Mouse (Mus musculus) layer of hippocampus, adult 11-12 months (tissue): ENCODE data around the gene Rin3.

Source experiments
- DNase-seq: peaks from one replicate; pipeline ENCODE4 v3.0.0; 2022; ENCODE audit warnings: low spot score

Gene Rin3

DNA sequence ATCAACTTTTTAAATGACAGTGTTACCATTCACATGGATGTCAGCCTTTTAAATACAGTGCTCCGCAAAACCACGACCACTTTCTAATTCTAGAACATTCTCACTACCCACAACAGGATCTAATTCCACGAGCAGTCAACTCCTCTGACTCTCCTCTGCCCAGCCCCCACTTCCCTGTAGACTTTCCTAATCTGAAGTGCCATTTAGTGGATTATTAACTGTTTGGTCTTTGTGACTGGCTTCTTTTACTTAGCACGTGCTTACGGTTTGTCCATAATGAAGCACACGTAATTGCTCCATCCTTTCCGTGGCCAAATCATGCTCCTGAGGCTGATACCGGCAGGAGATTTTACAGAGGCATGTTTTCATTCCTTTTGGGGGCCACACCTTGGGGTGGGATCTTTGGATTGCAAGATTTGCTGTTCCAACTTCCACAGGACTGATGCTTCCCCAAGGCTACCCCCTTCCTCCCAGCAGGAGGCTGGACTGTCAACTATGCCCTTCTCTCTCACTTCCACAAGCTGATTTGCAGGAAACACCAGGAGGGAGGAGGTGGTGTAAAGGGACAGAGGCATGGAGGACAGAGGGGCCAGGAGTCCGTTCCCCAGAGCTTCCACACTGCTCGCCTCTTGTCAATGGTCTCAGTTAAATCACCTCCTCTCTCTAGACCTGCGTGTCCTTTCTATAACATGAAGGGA is 139.9 kb downstream of the Rin3 start:
- no peak for DNase-seq

DNA sequence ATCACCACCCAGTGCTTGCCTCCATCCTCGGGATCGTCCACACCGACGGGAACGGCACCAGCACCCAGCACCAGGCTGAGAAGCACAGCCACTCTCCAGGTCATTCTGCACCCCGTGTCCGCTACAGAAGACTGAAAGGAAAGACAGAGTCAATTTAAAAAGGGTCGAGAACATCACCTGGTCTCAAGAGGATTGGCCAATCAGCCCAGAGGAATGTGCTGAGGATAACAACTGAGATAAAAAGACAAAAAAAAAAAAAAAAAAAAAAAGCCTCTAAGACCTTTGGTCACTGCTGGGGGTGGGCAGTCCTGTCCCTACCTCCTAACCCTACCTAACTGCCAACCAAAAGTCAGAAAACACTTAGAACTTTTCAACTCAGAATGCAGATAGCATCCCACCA is 140.8 kb downstream of the Rin3 start:
- no peak for DNase-seq

DNA sequence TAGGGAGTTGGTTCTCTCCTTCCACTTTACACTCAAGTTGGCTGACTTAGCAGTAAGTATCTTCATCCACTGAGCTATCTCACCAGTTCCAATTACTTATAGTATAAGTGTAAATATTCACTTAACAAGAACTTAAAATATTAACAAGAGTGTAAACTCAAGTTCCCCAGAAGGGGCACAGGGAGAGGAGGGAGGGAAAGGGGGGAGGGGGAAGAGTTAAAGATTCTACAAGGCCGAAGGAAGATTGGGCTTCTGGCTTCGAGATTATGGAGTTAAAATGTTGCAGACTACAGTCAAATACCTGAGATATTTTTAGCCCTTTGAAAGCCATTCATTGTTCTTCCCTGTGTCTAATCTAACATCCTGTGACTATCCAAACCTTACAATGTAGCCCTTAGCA is 141.6 kb downstream of the Rin3 start:
- no peak for DNase-seq

DNA sequence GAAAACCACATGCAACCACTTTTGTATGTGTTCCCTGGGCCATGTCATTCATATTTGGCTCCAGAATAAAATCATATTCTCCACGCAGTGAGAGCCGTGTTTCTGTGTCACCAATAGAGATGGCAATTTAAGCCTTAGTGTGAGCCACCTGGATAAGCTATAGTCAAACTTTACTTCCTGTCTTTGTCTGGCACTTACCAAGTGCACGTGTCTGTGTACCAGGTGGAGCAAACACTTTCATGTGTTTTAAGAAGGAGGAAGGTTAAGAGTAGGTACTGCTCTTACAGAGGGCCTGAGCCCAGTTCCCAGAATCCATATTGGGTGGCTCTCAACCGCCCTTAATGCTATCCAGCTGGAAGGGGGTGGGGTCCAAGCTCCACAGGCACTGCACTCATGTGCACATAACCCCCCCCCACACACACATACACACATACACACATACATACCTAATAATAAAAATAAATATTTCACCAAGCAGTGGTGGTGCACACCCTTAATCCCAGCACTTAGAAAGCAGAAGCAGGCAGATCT is 142.3 kb downstream of the Rin3 start:
- DNase-seq, result no peak

DNA sequence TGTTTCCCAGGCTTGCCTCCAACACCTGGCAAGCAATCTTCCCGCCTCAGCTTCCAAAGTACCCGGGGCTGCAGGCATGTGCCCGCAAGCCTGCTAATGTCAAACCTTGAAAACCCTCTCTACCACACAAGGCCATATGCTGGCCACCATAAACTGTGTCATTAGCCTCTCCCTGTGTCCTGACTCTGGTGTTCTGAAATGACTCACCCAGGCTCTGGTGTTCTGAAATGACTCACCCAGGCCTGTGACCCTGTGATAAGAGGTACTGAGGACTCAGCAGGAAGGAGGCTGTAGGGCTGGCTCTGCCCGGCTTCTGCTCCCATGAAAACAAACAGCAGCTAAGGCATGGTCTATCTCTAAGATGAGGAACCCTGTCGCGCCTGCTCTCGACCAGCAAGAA is 143.4 kb downstream of the Rin3 start:
- DNase-seq, result no peak

DNA sequence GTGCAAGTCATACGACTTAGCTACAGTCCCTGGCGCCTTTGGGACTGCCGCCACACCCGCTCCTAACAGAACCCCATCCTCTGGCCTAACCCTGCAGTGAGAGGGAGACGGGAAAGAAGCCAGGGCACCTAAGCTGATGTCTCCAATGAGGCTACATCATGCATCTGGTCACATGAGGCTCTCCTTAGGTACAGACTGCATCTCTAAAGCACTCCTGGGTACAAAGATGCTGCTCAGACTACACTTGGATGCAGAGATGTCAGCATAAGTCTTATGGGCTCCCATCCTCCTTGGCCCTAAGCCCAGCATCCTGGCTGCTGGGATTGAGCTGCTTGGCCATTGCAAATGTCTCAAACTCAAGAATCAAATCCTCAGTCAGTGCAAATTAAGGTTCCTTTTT is 146.8 kb downstream of the Rin3 start:
- DNase-seq, result no peak

DNA sequence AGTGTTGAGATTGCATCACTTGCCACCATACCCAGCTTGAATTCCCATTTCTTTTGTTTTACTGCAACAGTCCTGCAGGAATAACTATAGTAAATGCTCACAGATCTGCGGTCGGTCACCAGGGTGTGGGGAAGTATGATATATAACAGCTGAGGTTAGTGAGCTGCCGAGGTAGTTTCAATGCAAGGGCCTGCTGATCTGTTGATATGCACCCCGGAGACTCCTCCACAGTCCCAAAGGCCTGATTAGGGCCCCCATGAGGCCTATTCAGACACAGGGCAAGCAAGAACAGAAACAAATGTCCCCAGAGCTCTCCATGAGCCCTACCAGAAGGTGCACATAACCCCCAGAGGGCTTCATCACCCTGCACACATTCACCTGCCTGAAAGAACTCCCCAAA is 147.4 kb downstream of the Rin3 start:
- no peak for DNase-seq

DNA sequence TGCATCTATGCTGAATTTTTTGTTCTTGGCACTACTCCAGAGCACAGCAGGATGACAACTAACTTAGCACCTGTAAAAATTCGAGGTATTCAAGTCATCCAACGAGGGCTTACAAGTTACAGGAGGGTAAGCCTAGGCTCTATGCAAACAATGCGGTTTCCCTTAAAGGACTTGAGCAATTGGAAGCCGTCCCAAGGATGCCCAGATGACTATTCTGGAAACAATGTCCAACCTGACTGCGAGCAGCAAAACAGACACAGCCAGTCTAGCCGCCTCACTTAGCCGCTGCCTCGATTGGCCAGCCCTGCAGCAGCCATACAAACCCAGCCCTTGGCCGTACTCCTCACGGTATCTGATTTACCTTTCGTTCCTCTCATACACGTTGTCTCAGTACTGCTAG is 149.4 kb downstream of the Rin3 start:
- no peak for DNase-seq

DNA sequence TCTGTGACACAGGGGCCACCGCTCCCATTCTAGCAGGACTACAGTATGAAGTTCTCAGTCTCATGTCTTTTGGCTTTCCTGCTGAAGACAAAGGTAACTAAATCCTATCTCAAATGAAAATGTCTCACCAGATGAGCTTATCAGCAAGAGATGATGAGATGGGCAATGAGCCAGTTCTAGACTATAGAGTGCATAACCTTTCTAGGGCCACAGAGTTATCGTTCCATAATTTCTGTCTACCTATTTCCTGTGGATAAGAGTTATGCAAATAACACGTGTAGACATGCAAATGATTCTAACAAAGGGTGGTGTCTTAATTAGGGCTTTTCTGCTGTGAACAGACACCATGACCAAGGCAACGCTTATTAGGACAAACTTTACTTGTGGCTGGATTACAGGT is 151.3 kb downstream of the Rin3 start:
- DNase-seq, result no peak

DNA sequence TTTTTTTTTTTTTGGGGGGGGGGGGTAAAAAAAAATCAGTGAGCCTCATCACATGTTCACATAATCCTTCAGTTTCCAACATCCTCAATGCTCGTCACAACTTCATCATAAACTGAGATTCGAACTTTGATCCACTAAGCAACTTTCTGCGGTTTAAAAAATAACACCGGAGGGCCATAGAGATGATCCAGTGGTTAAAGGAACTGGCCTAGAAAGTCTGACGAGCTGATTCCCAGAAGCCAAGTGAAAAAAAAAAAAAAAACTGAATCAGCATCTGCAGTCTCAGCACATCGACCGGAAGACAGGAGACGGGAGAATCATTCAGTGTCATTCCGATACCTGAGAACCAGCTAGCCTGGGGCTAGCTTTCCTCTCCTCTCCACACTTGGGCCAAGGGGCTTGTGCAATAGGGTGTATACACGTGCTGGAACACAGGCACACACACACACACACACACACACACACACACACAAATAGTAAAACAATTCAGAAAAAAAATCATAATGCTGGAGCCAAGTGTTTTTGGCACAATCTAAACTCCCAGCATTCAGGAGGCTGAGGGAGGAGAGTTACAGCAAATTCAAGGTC is 154.2 kb downstream of the Rin3 start:
- no peak for DNase-seq

DNA sequence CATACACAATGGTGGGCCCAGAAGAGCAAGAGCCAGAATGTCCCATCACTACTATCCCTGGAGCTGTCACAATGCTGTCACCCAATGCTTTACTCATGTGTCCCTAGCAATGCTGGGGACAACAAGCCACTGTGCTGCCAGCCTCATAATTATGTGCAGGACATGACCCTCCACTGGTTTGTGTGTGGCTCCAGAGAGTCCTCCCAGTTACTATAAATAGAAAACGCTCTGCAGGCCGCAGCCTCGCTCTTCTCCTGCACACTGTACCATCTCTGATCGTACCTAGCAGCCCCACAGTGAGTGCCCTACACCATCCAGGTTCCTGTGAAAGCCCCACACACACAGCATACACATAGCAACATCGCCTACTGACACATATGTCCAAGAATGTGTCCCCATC is 155.1 kb downstream of the Rin3 start:
- peak; percentile 44 for DNase-seq

DNA sequence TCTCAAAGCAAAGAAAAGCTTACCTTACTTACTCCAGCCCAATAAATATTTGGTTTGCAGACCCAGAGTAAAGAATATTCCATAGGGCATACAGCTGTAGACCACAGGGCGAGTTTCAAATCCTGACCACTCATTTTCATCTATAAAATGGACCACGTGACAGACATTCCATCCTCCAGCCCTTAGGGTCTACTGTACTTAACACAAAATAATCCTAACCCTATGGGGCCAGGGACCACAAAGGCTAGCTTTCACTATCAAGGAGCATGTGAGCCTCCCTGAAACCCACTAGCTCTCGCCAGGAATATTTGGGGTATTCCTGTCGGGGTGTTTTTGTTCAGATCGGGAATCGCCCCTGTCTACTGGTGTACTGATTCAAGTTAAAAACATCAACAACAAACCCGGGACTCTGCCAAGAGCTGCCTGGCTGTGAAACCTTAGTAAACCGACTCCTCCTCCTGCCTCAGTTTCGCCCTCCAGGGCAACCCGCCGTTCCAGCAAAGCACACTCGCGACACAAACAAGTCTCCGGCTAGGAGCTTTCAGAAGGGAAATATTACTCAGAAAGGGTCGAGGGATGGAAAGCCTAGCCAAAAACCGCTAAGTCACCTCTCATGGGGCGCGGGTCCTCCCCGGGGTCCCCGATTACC is 156.3 kb downstream of the Rin3 start:
- DNase-seq, result no peak

DNA sequence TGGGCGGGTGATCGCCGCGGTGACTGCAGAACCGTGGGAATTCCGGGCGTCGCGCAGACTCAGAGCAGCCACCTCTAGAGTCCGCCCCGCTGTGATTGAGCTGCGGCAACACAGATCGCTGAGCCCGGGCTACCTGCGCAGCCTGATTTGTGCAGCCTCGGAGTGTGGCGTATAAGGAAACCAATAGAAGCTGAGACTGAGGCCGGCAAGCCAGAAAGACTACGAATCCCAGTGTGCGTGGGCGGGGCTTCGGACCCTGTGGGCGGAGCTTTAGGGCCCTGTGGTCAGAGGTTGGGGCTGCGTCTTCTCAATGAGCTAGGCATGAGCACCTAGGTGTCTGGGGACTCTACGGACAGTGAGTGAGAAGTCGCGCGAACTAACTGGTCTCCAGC is 156.8 kb downstream of the Rin3 start, which contains the start of gene Lgmn:
Gene Lgmn, minus strand, starts transcription at position 182 of the 392 bp plus-strand sequence.
- peak; percentile 99 for DNase-seq
